Mouse (Mus musculus): ENCODE measurements around the gene Zfp995.
"Not testable (repeated sequence)": the region's sequence is repeated elsewhere in the genome, so short reads cannot be mapped to it uniquely, and the experiment has no call there.

Zfp995 gene

GRCm38 (mm10) chr17:21909456-21910052, at the start of gene Zfp995:
TSS of gene Zfp995 (minus strand) at chr17:21909926.
- DNase-seq (ENCODE audit: low read depth, low spot score): peak; percentile 72

DNA sequence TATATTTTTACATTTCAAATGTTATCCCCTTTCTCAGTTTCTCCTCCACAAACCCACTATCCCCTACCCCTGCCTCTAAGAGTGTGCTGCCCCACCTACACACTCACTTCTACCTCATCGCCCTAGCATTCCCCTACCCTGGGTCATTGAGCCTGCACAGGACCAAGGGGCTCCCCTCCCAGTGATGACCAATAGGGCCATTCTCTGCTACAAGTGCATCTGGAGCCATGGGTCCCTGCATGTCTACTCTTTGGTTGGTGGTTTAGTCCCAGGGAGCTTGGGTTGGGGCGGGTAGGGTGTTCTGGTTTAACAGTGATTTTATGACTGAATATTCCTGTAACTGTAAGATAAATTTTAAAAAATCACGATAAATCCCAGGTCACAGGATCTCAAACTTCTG, 687 bp downstream of the Zfp995 start:
- peak; percentile 3 for DNase-seq (ENCODE audit: low read depth, low spot score)

DNA sequence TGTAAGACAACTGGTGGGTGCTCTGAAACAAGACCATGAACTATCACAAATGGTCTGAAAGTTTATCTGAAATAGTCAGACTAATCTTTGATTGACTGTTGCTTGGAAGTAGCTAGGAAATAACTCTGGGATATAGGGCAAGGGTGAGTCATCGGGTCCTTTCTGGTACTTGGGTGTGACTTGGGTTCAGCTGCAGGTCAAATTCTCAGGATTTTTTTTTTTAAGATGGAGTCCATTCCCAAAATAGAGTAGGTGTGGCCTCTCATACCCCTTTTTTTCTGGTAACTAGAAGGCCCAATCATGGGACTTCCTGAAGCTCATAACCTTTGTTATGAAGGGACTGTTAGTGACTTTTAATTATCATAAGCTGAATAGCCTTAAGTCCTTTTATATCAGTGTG, 38.5 kb downstream of the Zfp995 start:
- no peak for DNase-seq (ENCODE audit: low read depth, low spot score)

DNA sequence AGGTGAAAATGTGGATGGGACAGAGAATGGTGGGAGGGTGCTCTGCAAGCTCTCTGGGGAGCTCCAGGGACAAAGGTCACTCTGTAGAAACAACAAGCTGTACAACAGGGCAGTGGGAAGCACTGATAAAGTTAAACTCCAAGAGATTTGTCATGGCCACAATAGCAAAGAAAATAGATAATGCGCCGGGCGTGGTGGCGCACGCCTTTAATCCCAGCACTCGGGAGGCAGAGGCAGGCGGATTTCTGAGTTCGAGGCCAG, 63.5 kb downstream of the Zfp995 start:
- DNase-seq (ENCODE audit: low read depth, low spot score): not testable (repeated sequence)

- peak; percentile 34 for DNase-seq (ENCODE audit: low read depth, low spot score)
These were observed 64.0 kb downstream of the Zfp995 start, which contains the start of gene Zfp820 for GRCm38 (mm10) chr17:21845545-21846321. TSS of gene Zfp820 (minus strand) at chr17:21845772.

DNA sequence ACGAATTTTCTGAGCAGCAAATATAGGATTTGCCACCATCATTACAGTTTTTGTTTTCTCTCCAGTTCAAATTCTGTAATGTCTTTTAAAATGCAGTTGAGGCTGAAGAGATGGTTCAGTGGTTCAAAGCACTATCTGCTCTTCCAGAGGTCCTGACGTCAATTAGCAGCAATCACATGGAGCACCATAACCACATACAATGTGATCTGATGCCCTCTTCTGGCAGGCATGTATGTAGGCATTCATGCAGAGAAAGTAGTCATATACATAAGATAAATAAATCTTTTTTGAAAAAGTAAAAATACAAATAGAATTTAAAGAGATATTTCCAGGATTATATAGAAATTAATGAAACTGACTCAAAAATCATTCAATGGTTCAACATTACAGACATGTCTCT, 71.2 kb downstream of the Zfp995 start:
- DNase-seq (ENCODE audit: low read depth, low spot score): no peak

Measured in CD4-positive, CD25-positive, alpha-beta regulatory T cell, adult 2 months (primary cell).